Mouse (Mus musculus) adrenal gland, postnatal 4 days (tissue): ENCODE results near the gene Gm20521. TPM values are rescaled to one million over a fixed set of nuclear protein-coding genes. Genes with fewer than 3 reads are reported as not detected.

ENCODE experiments used
- DNase-seq, 2 experiments: peaks; one replicate each; pipeline ENCODE4 v3.0.0; 2021 to 2022; ENCODE audit warnings: low spot score in 2 of 2, mixed read lengths in 2 of 2
- long read RNA-seq, 2 experiments: library from polyadenylated mRNA; stranded (forward); transcript quantifications; one replicate each; pipeline ENCODE4 v2.0.0; 2021
- total RNA-seq, 2 experiments: library from RNA; stranded (reverse); gene quantifications; 2 replicates each; pipeline ENCODE4 v1.2.3; 2021

The Gm20521 gene
- 10 to 100 TPM in 1 of 2 experiments, 1 to 10 TPM in 1; 5.5 to 13.0 TPM for total RNA-seq
- long read RNA-seq, experiment 1, partial matches to known transcripts: 16 of 26 reads
- long read RNA-seq, experiment 1, other reads (novel, unspliced or antisense): 10 of 26 reads
- long read RNA-seq, experiment 2, partial matches to known transcripts: 24 of 39 reads
- long read RNA-seq, experiment 2, other reads (novel, unspliced or antisense): 13 of 39 reads

DNA sequence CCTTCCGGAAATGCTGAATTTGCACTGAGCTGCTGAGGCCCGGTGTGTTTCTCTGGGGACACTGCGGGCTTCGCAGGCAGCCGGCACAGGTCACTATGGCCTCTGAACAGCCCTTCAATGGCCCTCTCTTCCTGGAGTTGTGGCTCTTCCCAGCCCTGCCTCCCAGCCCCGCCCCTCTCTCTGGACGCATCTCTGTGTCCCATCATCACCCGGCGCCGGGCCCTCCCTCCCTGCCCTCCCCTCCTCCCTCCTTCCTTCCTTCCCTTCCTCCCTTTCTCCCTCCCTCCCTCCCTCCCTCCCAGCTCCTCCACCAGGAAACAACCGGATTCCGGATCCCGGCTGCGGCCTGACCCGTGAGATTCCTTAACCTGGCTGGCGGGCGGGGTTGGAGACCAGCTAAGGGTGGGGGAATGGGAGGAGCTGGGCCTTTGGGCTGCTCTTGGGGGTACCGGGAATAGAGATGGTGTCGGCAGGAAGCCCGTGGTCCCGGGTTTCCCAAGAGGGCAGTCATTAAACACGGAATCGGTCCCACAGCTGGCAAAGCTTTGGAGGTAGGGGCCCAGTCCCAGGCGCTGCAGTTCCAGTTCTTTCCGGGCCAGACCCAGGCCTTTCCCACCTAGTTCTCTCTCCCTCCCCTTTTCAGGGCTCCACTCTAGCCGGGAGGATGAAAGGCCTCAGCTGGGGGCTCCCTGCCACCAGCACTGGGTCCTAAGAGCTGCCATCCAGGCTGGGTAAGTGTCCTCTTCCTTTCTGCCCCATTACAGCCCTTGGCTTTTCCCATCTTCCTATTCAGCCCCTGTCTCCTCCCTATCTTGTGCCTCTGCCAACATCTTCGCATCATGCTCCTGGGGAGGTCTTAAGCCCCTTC is at the start of gene Gm20521, which contains the start of gene Bcl2l2:
Gene Gm20521, plus strand, starts transcription at position 288 of the 868 bp plus-strand sequence.
Gene Bcl2l2, plus strand, starts transcription at position 224 of the 868 bp plus-strand sequence.
- peak; percentile 58 to 78 for DNase-seq

DNA sequence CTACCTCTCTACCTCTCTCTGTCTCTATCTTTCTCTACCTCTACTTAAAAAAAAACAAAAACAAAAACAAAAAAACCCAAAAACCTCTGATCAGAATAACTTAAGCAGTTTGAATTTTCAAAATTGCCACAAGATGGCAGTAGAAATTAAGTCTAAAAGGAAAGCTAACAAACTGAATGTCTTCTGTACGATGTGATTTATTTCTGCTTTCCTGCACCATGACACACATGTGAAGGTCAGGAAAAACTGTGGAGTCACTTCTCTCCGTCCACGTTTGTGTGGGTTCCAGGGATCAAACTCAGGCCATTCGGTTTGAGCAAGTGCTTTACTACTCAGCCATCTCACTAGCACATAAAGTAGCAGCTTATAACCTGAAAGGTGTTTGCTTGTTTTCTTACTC is 39.8 kb upstream of the Gm20521 start:
- DNase-seq: no peak

DNA sequence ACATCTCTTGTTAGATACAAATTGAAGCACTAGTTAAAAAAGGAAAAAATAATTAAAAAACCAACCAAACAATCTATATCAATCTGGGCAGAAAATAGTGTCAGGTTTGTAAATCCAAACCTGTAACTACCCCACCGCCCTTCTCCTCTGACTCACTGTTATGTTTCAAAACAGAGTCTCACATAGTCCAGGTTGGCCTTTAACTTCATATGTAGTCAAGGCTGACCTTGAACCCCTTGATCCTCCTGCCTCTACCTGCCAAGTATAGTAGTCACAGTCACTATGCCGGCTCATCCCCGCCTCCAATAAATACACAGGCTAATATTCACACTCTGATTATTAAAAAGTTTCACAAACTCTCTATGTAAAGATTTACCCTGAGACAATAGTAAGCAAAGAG is 27.5 kb upstream of the Gm20521 start:
- DNase-seq: no peak

GRCm38 (mm10) chr14:54856703-54857102 is 26.5 kb upstream of the Gm20521 start:
- DNase-seq: no peak

DNA sequence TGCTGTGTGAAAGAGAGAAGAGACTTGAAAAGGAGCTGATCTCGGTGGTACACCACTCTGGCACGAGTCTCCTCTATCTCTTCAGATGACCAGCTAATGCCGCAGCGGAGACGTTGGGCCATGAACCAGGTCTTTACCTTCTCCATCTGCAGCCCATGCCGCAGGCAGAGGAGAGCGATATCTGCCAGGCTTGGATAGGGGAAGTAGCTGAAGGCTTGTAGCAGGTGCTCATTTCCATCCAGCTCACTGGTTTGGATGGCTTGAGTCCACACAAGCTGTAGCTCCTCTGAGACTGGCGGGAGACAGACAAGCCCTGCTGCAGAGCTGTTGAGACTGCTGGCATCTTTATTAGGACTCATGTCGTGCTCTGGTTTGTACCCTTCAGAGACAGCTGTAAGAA is 25.4 kb upstream of the Gm20521 start:
- DNase-seq: no peak

DNA sequence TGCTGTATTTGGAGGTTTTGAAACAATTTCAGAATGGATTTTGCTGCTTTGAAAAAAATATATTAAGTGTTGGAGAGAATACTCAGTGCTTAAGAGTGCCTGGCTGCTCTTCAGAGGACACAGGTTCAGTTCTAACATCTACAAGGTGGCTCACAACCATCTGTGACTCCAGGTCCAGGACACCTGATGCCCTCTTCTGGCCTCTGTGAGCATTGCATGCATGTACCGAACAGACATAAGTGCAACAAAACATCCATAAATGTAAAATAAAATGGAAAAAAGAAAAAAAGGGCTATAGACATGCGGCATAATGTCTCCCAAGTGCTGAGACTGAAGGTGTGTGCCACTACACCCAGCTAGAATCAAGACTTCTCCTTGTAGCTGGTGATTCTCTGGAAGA is 22.7 kb upstream of the Gm20521 start:
- no peak for DNase-seq

GRCm38 (mm10) chr14:54863501-54864312 is 19.5 kb upstream of the Gm20521 start:
- DNase-seq: peak; percentile 82

- DNase-seq: no peak
Observed at GRCm38 (mm10) chr14:54864313-54865036, 18.8 kb upstream of the Gm20521 start.

- DNase-seq: no peak
Observed at GRCm38 (mm10) chr14:54865626-54866025, 17.6 kb upstream of the Gm20521 start.

- DNase-seq: no peak
Observed at GRCm38 (mm10) chr14:54866268-54866667, 17.0 kb upstream of the Gm20521 start.

GRCm38 (mm10) chr14:54866936-54867335 is 16.3 kb upstream of the Gm20521 start:
- DNase-seq: no peak

DNA sequence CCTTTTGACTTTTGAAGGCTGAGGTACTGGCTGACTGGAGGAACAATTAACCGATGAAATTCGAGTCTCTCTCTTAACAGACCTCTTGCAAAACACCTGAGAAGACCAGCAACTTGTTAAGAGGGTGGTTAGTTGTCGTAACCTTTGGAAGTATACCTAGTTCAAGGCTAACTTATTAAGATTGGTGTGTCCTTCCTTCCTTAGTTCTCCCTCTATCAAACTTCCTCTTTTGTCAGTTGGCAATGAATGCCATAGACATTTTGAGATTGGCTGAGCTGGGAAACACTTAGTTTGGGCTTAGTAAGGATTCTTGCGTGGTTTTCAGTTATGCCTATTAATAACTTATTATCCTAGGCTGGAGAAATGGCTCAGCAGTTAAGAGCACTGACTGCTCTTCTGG is 15.2 kb upstream of the Gm20521 start:
- DNase-seq: no peak

DNA sequence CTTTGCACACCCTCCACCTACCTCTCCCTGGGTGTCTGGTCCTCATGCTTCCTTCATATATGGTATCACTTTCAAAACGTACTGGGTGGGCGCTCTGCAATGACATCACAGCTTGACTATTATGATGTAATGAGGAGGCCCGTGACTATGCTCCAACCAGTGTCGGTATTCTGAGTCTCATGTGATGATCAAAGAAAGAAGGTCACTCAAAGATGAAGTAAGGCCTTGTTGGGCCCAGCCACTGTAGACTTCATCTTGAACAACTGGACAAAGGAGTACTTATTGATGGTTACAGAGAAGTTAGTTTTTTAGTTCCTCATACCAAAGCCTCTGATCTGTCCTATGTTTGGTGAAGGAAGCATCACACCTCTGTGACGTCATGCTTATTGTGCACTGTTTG is 12.4 kb upstream of the Gm20521 start, which contains the start of gene Homez:
Gene Homez, minus strand, starts transcription at position 101 of the 400 bp plus-strand sequence.
- no peak for DNase-seq

DNA sequence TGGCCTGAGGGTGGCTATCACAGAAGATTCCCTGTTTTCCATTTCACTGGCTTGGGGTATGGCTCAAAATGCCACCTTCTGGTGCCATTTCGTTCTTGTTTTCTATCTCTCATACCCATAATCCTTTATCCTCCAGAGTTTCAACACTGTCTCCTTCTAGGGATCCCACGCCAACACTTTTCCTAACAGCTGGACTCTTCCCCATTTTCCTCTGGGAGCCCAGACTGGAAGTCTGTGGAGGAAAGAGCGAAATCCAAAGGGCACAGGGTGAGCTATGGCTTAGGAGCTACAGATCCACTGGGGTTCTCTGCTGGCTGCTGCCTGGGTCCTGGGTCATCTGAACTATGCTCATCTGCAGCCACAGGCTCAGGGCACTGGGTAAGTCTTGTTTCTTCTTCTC is 9.1 kb upstream of the Gm20521 start:
- no peak for DNase-seq

DNA sequence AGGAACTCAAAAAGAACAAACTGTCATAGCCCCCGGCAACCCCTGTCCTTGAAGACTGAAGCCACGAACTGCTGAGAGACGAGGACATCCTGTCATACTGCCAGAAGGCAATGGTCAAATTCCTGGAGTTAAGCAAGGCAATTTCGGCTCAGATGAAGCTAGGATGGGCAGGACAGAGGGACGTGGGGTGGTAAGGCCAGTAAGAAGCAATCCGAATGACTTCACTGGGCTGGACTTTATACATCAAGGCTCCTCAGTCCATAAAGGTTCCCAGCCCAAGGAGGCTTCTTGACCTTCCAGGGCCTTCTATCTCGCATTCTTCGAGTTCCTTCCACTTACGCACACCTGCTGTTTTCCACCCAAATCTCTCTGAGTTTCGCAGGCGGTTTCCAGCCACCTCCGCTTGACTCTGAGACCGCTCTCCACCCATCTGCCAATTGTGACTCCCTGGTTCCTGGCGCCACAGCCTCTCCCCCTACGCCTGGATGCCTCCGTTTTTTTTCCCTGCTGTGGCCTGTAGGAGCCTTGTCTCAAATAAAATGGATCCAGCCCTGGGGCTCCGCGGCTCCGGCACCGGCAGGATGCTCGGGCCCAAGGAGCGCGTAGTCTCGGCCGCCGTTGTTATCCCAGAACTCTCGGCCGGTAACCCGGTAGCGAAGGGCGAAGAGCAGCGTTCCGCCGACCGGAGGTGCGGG is 7.2 kb upstream of the Gm20521 start:
- no peak for DNase-seq

DNA sequence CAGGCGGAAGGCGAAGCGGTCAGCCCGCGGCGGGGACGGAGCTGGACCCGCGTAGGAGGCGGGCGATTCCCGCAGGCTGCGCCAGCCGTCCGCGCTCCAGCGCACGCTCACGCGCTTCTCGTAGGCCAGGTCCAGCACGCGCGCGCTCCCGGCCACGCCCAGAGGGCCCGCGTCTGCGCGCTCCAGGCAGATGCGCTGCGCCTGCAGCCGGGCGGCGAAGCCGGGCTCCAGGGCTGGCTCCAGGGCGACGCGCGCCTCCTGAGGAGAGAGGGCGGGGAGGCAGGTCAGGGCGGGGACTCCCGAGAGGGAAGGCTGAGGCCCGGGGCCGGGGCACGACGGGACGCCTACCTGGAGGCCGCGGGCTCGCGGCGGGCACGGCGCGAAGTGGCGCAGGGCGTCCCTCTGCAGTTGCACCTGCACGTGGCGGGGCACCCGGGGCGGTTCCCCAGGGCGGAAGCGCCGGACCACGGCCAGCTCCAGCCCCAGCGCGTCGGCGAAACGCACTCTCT is 6.6 kb upstream of the Gm20521 start:
- peak; percentile 77 to 85 for DNase-seq

- peak; percentile 40 to 47 for DNase-seq
Observed at GRCm38 (mm10) chr14:54877048-54877715, 6.1 kb upstream of the Gm20521 start, which contains the start of gene Ppp1r3e. Gene Ppp1r3e (minus strand): TSS chr14:54877550.

DNA sequence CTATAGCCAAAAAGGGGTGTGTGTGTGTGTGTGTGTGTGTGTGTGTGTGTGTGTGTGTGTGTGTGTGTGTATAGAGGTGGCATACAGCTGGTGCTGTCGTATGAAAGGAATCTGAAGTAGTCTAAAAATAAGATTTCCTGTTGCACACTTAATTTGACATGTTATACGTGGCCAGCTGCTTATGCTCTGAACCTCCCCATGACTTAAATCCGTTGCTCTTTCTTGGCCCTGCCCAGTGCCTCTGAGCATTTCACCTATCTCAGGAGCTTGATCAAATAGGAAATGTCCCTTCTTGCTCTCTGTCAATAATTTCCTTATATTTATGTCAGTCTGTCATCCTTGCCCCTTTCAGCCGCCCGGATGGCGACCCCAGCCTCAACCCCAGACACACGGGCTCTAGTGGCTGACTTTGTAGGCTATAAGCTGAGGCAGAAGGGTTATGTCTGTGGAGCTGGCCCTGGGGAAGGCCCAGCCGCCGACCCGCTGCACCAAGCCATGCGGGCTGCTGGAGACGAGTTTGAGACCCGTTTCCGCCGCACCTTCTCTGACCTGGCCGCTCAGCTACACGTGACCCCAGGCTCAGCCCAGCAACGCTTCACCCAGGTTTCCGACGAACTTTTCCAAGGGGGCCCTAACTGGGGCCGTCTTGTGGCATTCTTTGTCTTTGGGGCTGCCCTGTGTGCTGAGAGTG is 926 bp downstream of the Gm20521 start:
- DNase-seq: no peak

DNA sequence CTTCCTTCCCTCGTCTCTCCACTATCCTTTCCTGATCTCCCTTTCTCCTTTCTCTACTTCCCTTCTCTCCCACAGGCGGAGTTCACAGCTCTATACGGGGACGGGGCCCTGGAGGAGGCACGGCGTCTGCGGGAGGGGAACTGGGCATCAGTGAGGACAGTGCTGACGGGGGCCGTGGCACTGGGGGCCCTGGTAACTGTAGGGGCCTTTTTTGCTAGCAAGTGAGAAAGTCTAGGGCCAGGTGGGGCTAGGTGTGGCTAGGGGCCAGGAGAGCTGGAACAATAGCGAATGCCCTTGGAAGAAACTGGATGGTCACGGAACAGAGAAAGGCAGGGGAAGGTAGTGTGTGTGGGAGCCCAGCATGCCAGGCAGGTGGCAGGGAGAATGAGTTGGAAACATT is 2.1 kb downstream of the Gm20521 start:
- DNase-seq: no peak
